Mouse (Mus musculus): Measurements from ENCODE around the gene Atg14. TPM values are rescaled to one million over a fixed set of nuclear protein-coding genes. Genes with fewer than 3 reads are reported as not detected.

Gene Atg14
- polyA plus RNA-seq, 1 experiment from 2014 or later = 19.8 TPM

- ATAC-seq (ENCODE audit: low FRiP score, low TSS enrichment) = no peak
- Histone ChIP-seq H3K9me3 (ENCODE audit: control insufficient read depth, low read length) (no peaks in the 10 kb centered on the region), H3K4me1 (ENCODE audit: control insufficient read depth, insufficient read depth, low read length) (no peaks in the 10 kb centered on the region), H3K27me3 (ENCODE audit: control insufficient read depth, insufficient read depth, low read length) (no peaks in the 10 kb centered on the region), H3K4me3 (replicated peaks; ENCODE audit: low read depth, low read length) (no peak overlapping the region), H3K36me3 (ENCODE audit: control insufficient read depth, insufficient read depth, low read length) (no peaks in the 10 kb centered on the region), H3K4me2 (ENCODE audit: low read length) (no peak overlapping the region), H3K27ac (replicated peaks; ENCODE audit: low read depth, low read length) (no peak overlapping the region), H3K9ac (replicated peaks; ENCODE audit: low read length) (no peak overlapping the region)
- no peak for DNase-seq
- 55% methylated on average over 1 of the region's 1 CpGs for WGBS
Measured at GRCm38 (mm10) chr14:47581280-47581679, 10.8 kb upstream of the Atg14 start.

- no peaks in the 10 kb centered on the region for H3K36me3 ChIP-seq (ENCODE audit: control insufficient read depth, insufficient read depth, low read length)
- no peaks in the 10 kb centered on the region for H3K4me1 ChIP-seq (ENCODE audit: control insufficient read depth, insufficient read depth, low read length)
- 84% methylated on average over 2 of the region's 2 CpGs for WGBS
- DNase-seq = no peak
- H3K27me3 ChIP-seq (ENCODE audit: control insufficient read depth, insufficient read depth, low read length) = no peaks in the 10 kb centered on the region
- H3K9ac ChIP-seq (replicated peaks; ENCODE audit: low read length) = no peak overlapping the region
- no peak for ATAC-seq (ENCODE audit: low FRiP score, low TSS enrichment)
- H3K4me3 ChIP-seq (replicated peaks; ENCODE audit: low read depth, low read length) = no peak overlapping the region
- H3K27ac ChIP-seq (replicated peaks; ENCODE audit: low read depth, low read length) = no peak overlapping the region
- H3K4me2 ChIP-seq (ENCODE audit: low read length) = no peak overlapping the region
- no peaks in the 10 kb centered on the region for H3K9me3 ChIP-seq (ENCODE audit: control insufficient read depth, low read length)
Measured at GRCm38 (mm10) chr14:47578086-47578485, 7.6 kb upstream of the Atg14 start.

GRCm38 (mm10) chr14:47576687-47577086 is 6.2 kb upstream of the Atg14 start:
- Histone ChIP-seq H3K4me2 (ENCODE audit: low read length) (no peak overlapping the region), H3K4me1 (ENCODE audit: control insufficient read depth, insufficient read depth, low read length) (no peaks in the 10 kb centered on the region), H3K4me3 (replicated peaks; ENCODE audit: low read depth, low read length) (no peak overlapping the region), H3K9me3 (ENCODE audit: control insufficient read depth, low read length) (no peaks in the 10 kb centered on the region), H3K9ac (replicated peaks; ENCODE audit: low read length) (no peak overlapping the region), H3K36me3 (ENCODE audit: control insufficient read depth, insufficient read depth, low read length) (no peaks in the 10 kb centered on the region), H3K27ac (replicated peaks; ENCODE audit: low read depth, low read length) (no peak overlapping the region), H3K27me3 (ENCODE audit: control insufficient read depth, insufficient read depth, low read length) (no peaks in the 10 kb centered on the region)
- ATAC-seq (ENCODE audit: low FRiP score, low TSS enrichment) = no peak
- DNase-seq = no peak
- WGBS = 64% methylated on average over 4 of the region's 4 CpGs

GRCm38 (mm10) chr14:47574721-47575120 is 4.3 kb upstream of the Atg14 start:
- H3K9ac ChIP-seq (replicated peaks; ENCODE audit: low read length) = no peak overlapping the region
- no peak overlapping the region for H3K4me3 ChIP-seq (replicated peaks; ENCODE audit: low read depth, low read length)
- no peak overlapping the region for H3K27ac ChIP-seq (replicated peaks; ENCODE audit: low read depth, low read length)
- WGBS = 76% methylated on average over 11 of the region's 11 CpGs
- H3K36me3 ChIP-seq (ENCODE audit: control insufficient read depth, insufficient read depth, low read length) = no peaks in the 10 kb centered on the region
- no peak for ATAC-seq (ENCODE audit: low FRiP score, low TSS enrichment)
- no peaks in the 10 kb centered on the region for H3K4me1 ChIP-seq (ENCODE audit: control insufficient read depth, insufficient read depth, low read length)
- no peaks in the 10 kb centered on the region for H3K9me3 ChIP-seq (ENCODE audit: control insufficient read depth, low read length)
- no peak for DNase-seq
- H3K4me2 ChIP-seq (ENCODE audit: low read length) = no peak overlapping the region
- H3K27me3 ChIP-seq (ENCODE audit: control insufficient read depth, insufficient read depth, low read length) = no peaks in the 10 kb centered on the region

GRCm38 (mm10) chr14:47572707-47573106 is 2.3 kb upstream of the Atg14 start:
- no peak for ATAC-seq (ENCODE audit: low FRiP score, low TSS enrichment)
- Histone ChIP-seq H3K4me3 (replicated peaks; ENCODE audit: low read depth, low read length) (no peak overlapping the region), H3K4me2 (ENCODE audit: low read length) (no peak overlapping the region), H3K27me3 (ENCODE audit: control insufficient read depth, insufficient read depth, low read length) (no peaks in the 10 kb centered on the region), H3K9ac (replicated peaks; ENCODE audit: low read length) (no peak overlapping the region), H3K9me3 (ENCODE audit: control insufficient read depth, low read length) (no peaks in the 10 kb centered on the region), H3K4me1 (ENCODE audit: control insufficient read depth, insufficient read depth, low read length) (no peaks in the 10 kb centered on the region), H3K27ac (replicated peaks; ENCODE audit: low read depth, low read length) (no peak overlapping the region), H3K36me3 (ENCODE audit: control insufficient read depth, insufficient read depth, low read length) (no peaks in the 10 kb centered on the region)
- DNase-seq = no peak
- 78% methylated on average over 4 of the region's 4 CpGs for WGBS

GRCm38 (mm10) chr14:47567962-47568652 is 2.3 kb downstream of the Atg14 start:
- Histone ChIP-seq H3K4me2 (ENCODE audit: low read length) (peak overlapping the region; percentile 88), H3K4me1 (ENCODE audit: control insufficient read depth, insufficient read depth, low read length) (peaks cover 8% of the 10 kb centered on the region), H3K27ac (replicated peaks; ENCODE audit: low read depth, low read length) (peak overlapping the region; percentile 63), H3K27me3 (ENCODE audit: control insufficient read depth, insufficient read depth, low read length) (no peaks in the 10 kb centered on the region), H3K9ac (replicated peaks; ENCODE audit: low read length) (peak overlapping the region; percentile 77), H3K9me3 (ENCODE audit: control insufficient read depth, low read length) (no peaks in the 10 kb centered on the region), H3K4me3 (replicated peaks; ENCODE audit: low read depth, low read length) (peak overlapping the region; percentile 83), H3K36me3 (ENCODE audit: control insufficient read depth, insufficient read depth, low read length) (peaks cover 8% of the 10 kb centered on the region; the same call in 1 of the 2 replicates)
- DNase-seq (peak; percentile 98), ATAC-seq (ENCODE audit: low FRiP score, low TSS enrichment) (peak; percentile 99)
- under 1% methylated on average over 46 of the region's 46 CpGs for WGBS

- peaks cover 8% of the 10 kb centered on the region for H3K4me1 ChIP-seq (ENCODE audit: control insufficient read depth, insufficient read depth, low read length)
- no peak overlapping the region for H3K4me3 ChIP-seq (replicated peaks; ENCODE audit: low read depth, low read length)
- no peaks in the 10 kb centered on the region for H3K27me3 ChIP-seq (ENCODE audit: control insufficient read depth, insufficient read depth, low read length)
- 87% methylated on average over 4 of the region's 4 CpGs for WGBS
- H3K27ac ChIP-seq (replicated peaks; ENCODE audit: low read depth, low read length) = no peak overlapping the region
- ATAC-seq (ENCODE audit: low FRiP score, low TSS enrichment) (no peak), DNase-seq (no peak)
- no peaks in the 10 kb centered on the region for H3K9me3 ChIP-seq (ENCODE audit: control insufficient read depth, low read length)
- H3K4me2 ChIP-seq (ENCODE audit: low read length) = no peak overlapping the region
- H3K36me3 ChIP-seq (ENCODE audit: control insufficient read depth, insufficient read depth, low read length) = peaks cover 12% of the 10 kb centered on the region
- no peak overlapping the region for H3K9ac ChIP-seq (replicated peaks; ENCODE audit: low read length)
Measured at GRCm38 (mm10) chr14:47563106-47563505, 7.3 kb downstream of the Atg14 start.

GRCm38 (mm10) chr14:47562530-47562929 is 7.9 kb downstream of the Atg14 start:
- peaks cover 16% of the 10 kb centered on the region for H3K36me3 ChIP-seq (ENCODE audit: control insufficient read depth, insufficient read depth, low read length)
- WGBS = 93% methylated on average over 1 of the region's 1 CpGs
- ATAC-seq (ENCODE audit: low FRiP score, low TSS enrichment) = no peak

GRCm38 (mm10) chr14:47560714-47561113 is 9.7 kb downstream of the Atg14 start:
- ATAC-seq (ENCODE audit: low FRiP score, low TSS enrichment) = no peak
- no peaks in the 10 kb centered on the region for H3K27me3 ChIP-seq (ENCODE audit: control insufficient read depth, insufficient read depth, low read length)
- H3K4me2 ChIP-seq (ENCODE audit: low read length) = no peak overlapping the region
- H3K4me1 ChIP-seq (ENCODE audit: control insufficient read depth, insufficient read depth, low read length) = no peaks in the 10 kb centered on the region
- peaks cover 25% of the 10 kb centered on the region for H3K36me3 ChIP-seq (ENCODE audit: control insufficient read depth, insufficient read depth, low read length)
- H3K27ac ChIP-seq (replicated peaks; ENCODE audit: low read depth, low read length) = no peak overlapping the region
- H3K9ac ChIP-seq (replicated peaks; ENCODE audit: low read length) = no peak overlapping the region
- WGBS = 95% methylated on average over 2 of the region's 2 CpGs
- no peaks in the 10 kb centered on the region for H3K9me3 ChIP-seq (ENCODE audit: control insufficient read depth, low read length)
- no peak for DNase-seq
- H3K4me3 ChIP-seq (replicated peaks; ENCODE audit: low read depth, low read length) = no peak overlapping the region

More at GRCm38 (mm10) chr14:47562530-47562929, 7.9 kb downstream of the Atg14 start:
- H3K9ac ChIP-seq (replicated peaks; ENCODE audit: low read length) = no peak overlapping the region
- DNase-seq = no peak
- H3K27me3 ChIP-seq (ENCODE audit: control insufficient read depth, insufficient read depth, low read length) = no peaks in the 10 kb centered on the region
- no peak overlapping the region for H3K4me2 ChIP-seq (ENCODE audit: low read length)
- H3K9me3 ChIP-seq (ENCODE audit: control insufficient read depth, low read length) = no peaks in the 10 kb centered on the region
- no peak overlapping the region for H3K4me3 ChIP-seq (replicated peaks; ENCODE audit: low read depth, low read length)
- H3K27ac ChIP-seq (replicated peaks; ENCODE audit: low read depth, low read length) = no peak overlapping the region
- peaks cover 6% of the 10 kb centered on the region for H3K4me1 ChIP-seq (ENCODE audit: control insufficient read depth, insufficient read depth, low read length)
